Mouse (Mus musculus): ENCODE results near the gene Slc22a30.

- no peak for TF ChIP-seq POLR2A (IDR thresholded peaks at IDR 0.05; ENCODE audit: borderline replicate concordance, control insufficient read depth, low read depth, low read length)
- TF ChIP-seq CTCF (IDR thresholded peaks at IDR 0.05; ENCODE audit: control insufficient read depth, insufficient read depth, low read length) = no peak
These were observed 42.6 kb upstream of the Slc22a30 start for GRCm38 (mm10) chr19:8447516-8447915.

Data from bone marrow, adult 2 months (tissue).